Mouse (Mus musculus) layer of hippocampus, postnatal 14 days (tissue): ENCODE data around the gene Jade1. TPM values are rescaled to one million over a fixed set of nuclear protein-coding genes. Genes with fewer than 3 reads are reported as not detected.

ENCODE experiments used
- DNase-seq, 2 experiments: peaks; one replicate each; pipeline ENCODE4 v3.0.0; 2021 to 2022; ENCODE audit warnings: low spot score in 2 of 2, mixed read lengths in 1 of 2
- total RNA-seq, 2 experiments: library from RNA; stranded (reverse); gene quantifications; 2 replicates each; pipeline ENCODE4 v1.2.3; 2021

Jade1 gene
- total RNA-seq, 2 experiments from 2014 or later: 20.0 to 21.0 TPM

GRCm38 (mm10) chr3:41547289-41547688 is 8.2 kb upstream of the Jade1 start:
- no peak for DNase-seq

- DNase-seq: no peak
These were observed 7.3 kb upstream of the Jade1 start for GRCm38 (mm10) chr3:41548238-41548637.

- DNase-seq: no peak
These were observed 3.9 kb upstream of the Jade1 start for GRCm38 (mm10) chr3:41551671-41552070.

GRCm38 (mm10) chr3:41552777-41553548 is 2.6 kb upstream of the Jade1 start:
- no peak for DNase-seq

GRCm38 (mm10) chr3:41553681-41554080 is 1.9 kb upstream of the Jade1 start:
- DNase-seq: no peak

GRCm38 (mm10) chr3:41554480-41555475 is 753 bp upstream of the Jade1 start:
- DNase-seq: no peak

- DNase-seq: no peak
These were observed 1.1 kb downstream of the Jade1 start for GRCm38 (mm10) chr3:41556451-41557266.

GRCm38 (mm10) chr3:41557267-41557995 is 1.9 kb downstream of the Jade1 start:
- no peak for DNase-seq

- DNase-seq: no peak
These were observed 5.0 kb downstream of the Jade1 start for GRCm38 (mm10) chr3:41560489-41560888.

- DNase-seq: no peak
These were observed 6.3 kb downstream of the Jade1 start for GRCm38 (mm10) chr3:41561787-41562186.

GRCm38 (mm10) chr3:41563211-41563931 is 7.8 kb downstream of the Jade1 start:
- DNase-seq: peak; percentile 70 to 72

- no peak for DNase-seq
These were observed 8.5 kb downstream of the Jade1 start for GRCm38 (mm10) chr3:41563997-41564396.

- DNase-seq: peak; percentile 57 to 59
These were observed 9.1 kb downstream of the Jade1 start for GRCm38 (mm10) chr3:41564471-41565213.

- peak; percentile 78 to 84 for DNase-seq
These were observed 9.9 kb downstream of the Jade1 start for GRCm38 (mm10) chr3:41565410-41565823.

- DNase-seq: peak; percentile 79 to 87
These were observed 10.4 kb downstream of the Jade1 start for GRCm38 (mm10) chr3:41565955-41566354.

GRCm38 (mm10) chr3:41569943-41570342 is 14.4 kb downstream of the Jade1 start:
- DNase-seq: no peak

GRCm38 (mm10) chr3:41572131-41572530 is 16.6 kb downstream of the Jade1 start:
- DNase-seq: no peak

- DNase-seq: no peak
These were observed 17.4 kb downstream of the Jade1 start for GRCm38 (mm10) chr3:41572968-41573367.

GRCm38 (mm10) chr3:41574208-41574607 is 18.7 kb downstream of the Jade1 start:
- DNase-seq: no peak
